Mouse (Mus musculus) liver, embryonic 16.5 days (tissue): ENCODE data around the gene Ube2c. TPM values are rescaled to one million over a fixed set of nuclear protein-coding genes. Genes with fewer than 3 reads are reported as not detected.
A peak's percentile ranks its signal among the peaks of the same experiment; 100 is the strongest.
"Not testable (repeated sequence)": the region's sequence is repeated elsewhere in the genome, so short reads cannot be mapped to it uniquely, and the experiment has no call there.

ENCODE experiments used
- ATAC-seq: fragments of 200-750 bp; cut with Nextera tagmentation; 2 replicates; pipeline ENCODE4 v1.8.0; 2017; ENCODE audit warnings: low read depth, mild to moderate bottlenecking, moderate number of reproducible peaks, moderate library complexity
- H3K27ac ChIP-seq: fragments of 300-500 bp; sonication (generic); 2 replicates; pipeline ENCODE4 v1.5.1; 2014; ENCODE audit warnings: mild to moderate bottlenecking, low read length
- H3K27me3 ChIP-seq: fragments of 300-500 bp; sonication (generic); 2 replicates; pipeline ENCODE4 v1.6.1; 2014; ENCODE audit warnings: low read depth, low read length, mixed read lengths; ENCODE audit not compliant: control insufficient read depth, insufficient read depth
- H3K36me3 ChIP-seq: fragments of 300-500 bp; sonication (generic); 2 replicates; pipeline ENCODE4 v1.6.1; 2014; ENCODE audit warnings: mild to moderate bottlenecking; ENCODE audit not compliant: control insufficient read depth, insufficient read depth
- H3K4me1 ChIP-seq: fragments of 300-500 bp; sonication (generic); 2 replicates; pipeline ENCODE4 v1.6.1; 2014; ENCODE audit warnings: low read depth, low read length, mixed read lengths; ENCODE audit not compliant: control insufficient read depth
- H3K4me2 ChIP-seq: fragments of 300-500 bp; sonication (generic); 2 replicates; pipeline ENCODE4 v1.6.1; 2014; ENCODE audit warnings: low read depth, low read length, mixed read lengths
- H3K4me3 ChIP-seq: fragments of 300-500 bp; sonication (generic); 2 replicates; pipeline ENCODE4 v1.5.1; 2014; ENCODE audit warnings: low read depth, mild to moderate bottlenecking, low read length
- H3K9ac ChIP-seq: fragments of 300-500 bp; sonication (generic); 2 replicates; pipeline ENCODE4 v1.6.1; 2014; ENCODE audit warnings: low read depth, low read length
- H3K9me3 ChIP-seq: fragments of 300-500 bp; sonication (generic); replicated peaks from 2 replicates; pipeline ENCODE4 v1.6.1; 2016; ENCODE audit warnings: low read length; ENCODE audit not compliant: control insufficient read depth
- WGBS: fragments of 180-500 bp; shearing (Covaris S2); extraction: QIAGEN DNeasy Blood & Tissue Kit; methylation state at CpG from one replicate; pipeline ENCODE4 v1.1.7; 2014; ENCODE audit not compliant: insufficient replicate concordance; 5-methylcytosine and 5-hydroxymethylcytosine counted together
- polyA plus RNA-seq: library from polyadenylated mRNA; unstranded; fragments of >200 nt; fragmentation: Nextera tagmentation; extraction: Ambion mirVana; gene quantifications from 2 replicates; pipeline ENCODE4 v1.2.1, GENCODE M21; 2015

Ube2c gene
- polyA plus RNA-seq, 1 experiment from 2014 or later = 661 TPM

DNA sequence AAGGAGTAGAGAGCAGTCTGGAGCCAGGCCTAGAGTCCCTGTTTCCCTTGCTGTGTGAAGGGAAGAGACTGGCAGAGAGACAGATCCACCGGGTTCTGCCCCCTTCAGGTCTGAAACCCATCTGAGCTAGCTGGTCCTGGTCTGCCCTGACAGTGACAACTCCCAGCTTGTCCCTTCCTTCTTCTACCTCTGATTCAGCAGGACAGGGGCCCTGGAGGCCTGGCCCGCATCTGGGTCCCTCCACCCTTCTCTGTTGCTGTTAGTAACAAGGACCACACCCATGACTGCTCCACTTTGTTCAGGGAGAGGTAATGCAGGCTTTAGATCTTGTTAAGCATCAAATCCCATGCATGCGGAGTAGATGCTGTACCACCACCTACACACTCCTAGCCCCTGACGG is 18.7 kb downstream of the Ube2c start:
- 60% methylated on average over 4 of the region's 4 CpGs for WGBS
- no peaks in the 10 kb centered on the region for H3K9me3 ChIP-seq
- H3K27me3 ChIP-seq = no peaks in the 10 kb centered on the region
- peaks cover 17% of the 10 kb centered on the region for H3K36me3 ChIP-seq
- peak; percentile 33; the same call in 1 of the 2 replicates for ATAC-seq
- peaks cover 35% of the 10 kb centered on the region for H3K4me1 ChIP-seq
- no peak overlapping the region for H3K4me3 ChIP-seq
- H3K9ac ChIP-seq = no peak overlapping the region
- H3K4me2 ChIP-seq = peak overlapping the region; percentile 19
- H3K27ac ChIP-seq = no peak overlapping the region

DNA sequence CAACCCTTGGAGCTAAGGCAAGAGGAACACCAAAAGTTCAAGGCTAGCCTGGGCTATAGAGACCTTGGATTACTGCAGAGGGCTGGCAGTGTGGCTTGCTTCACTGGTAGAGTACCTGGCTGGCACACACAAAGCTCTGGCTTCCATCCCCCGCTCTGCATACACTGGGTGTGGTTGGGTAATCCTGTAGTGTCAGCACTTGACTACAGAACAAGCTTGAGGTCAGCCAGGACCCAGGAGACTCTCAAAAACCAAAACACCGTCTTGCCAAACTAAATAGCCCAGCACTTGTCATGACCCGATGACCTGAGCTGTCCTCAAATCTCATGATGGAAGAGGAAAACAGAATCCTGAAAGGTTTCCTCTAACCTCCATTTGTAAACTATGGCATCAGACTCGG is 20.8 kb downstream of the Ube2c start:
- no peaks in the 10 kb centered on the region for H3K27me3 ChIP-seq
- WGBS = 78% methylated on average over 4 of the region's 4 CpGs
- no peak overlapping the region for H3K4me3 ChIP-seq
- H3K27ac ChIP-seq = no peak overlapping the region
- no peak for ATAC-seq
- no peak overlapping the region for H3K9ac ChIP-seq
- no peak overlapping the region for H3K4me2 ChIP-seq
- H3K4me1 ChIP-seq = peaks cover 28% of the 10 kb centered on the region
- H3K9me3 ChIP-seq = no peaks in the 10 kb centered on the region
- peaks cover 23% of the 10 kb centered on the region for H3K36me3 ChIP-seq

DNA sequence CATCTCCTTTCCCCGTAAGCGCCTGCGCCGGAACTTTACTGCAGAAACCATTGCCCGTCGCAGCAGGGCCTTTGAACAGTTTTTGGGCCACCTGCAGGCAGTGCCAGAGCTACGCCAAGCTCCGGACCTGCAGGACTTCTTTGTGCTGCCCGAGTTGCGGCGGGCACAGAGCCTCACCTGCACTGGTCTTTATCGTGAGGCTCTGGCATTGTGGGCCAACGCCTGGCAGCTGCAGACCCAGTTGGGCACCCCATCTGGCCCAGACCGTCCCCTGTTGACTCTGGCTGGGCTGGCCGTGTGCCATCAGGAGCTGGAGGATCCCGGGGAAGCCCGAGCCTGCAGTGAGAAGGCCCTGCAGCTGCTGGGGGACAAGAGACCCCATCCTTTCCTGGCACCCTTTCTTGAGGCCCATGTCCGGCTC is 22.2 kb downstream of the Ube2c start:
- no peak overlapping the region for H3K4me3 ChIP-seq
- no peaks in the 10 kb centered on the region for H3K9me3 ChIP-seq
- no peak for ATAC-seq
- peaks cover 27% of the 10 kb centered on the region for H3K36me3 ChIP-seq
- no peaks in the 10 kb centered on the region for H3K27me3 ChIP-seq
- H3K4me2 ChIP-seq = no peak overlapping the region
- peaks cover 19% of the 10 kb centered on the region for H3K4me1 ChIP-seq
- 89% methylated on average over 18 of the region's 18 CpGs for WGBS
- no peak overlapping the region; the same call in 1 of the 2 replicates for H3K27ac ChIP-seq
- no peak overlapping the region for H3K9ac ChIP-seq

DNA sequence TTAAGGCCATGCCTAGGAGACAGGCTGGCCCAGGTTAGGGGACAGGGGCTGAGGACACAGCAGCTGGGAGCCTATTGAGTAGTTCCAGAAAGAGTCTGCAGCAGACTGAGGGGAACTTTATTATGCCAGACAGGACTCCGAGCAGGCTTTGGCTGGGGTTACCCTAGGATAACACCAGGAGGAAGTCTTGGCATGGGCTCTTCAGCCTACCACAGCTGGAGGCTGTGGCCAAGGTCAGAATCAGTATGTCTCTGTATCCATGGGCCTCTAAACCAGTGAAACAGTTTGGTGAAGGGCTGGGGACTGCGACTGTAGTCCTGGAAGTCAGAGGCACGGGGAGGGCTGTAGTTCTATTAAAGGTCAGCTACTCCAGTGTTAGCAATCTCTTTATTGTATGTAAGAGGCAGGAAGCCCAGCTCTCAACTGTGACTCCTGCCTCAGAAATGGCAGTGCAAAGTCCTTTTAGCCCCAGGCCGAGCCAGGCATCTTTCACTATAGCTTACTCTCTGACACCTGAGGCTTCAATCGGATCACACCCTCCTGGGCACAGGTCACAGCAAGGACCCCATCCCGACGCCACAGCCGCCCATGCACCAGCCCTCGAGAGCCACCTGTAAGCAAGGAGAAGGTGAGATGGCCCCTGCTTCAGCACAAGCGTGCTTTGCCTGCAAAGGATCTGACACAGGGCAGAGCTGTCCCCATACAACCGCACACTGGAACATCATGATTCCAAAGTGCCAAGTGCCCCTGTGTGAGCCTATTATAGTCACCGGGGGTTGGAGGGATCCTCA is 22.9 kb downstream of the Ube2c start:
- ATAC-seq = no peak
- no peak overlapping the region; the same call in 1 of the 2 replicates for H3K27ac ChIP-seq

DNA sequence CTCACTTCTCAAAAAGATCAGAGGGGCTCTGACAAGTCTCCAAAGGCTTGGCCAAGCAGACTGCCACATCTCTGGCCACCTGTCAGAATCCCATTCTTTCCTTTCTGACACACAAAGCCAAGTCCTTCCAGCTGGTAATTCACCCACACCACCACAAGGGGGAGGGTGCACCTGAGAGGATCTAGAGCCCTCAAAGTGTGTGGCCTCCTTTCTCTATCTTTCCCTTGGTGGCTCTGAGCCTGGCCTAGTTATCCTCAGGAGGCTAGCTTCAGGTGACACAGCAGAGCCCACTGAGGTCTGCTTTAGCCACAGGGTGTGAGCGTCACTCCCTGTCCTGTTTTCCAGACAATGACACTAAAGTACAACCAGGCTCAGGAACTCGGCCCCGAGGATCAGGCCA is 23.5 kb downstream of the Ube2c start:
- WGBS = 85% methylated on average over 3 of the region's 3 CpGs
- H3K4me2 ChIP-seq = no peak overlapping the region
- ATAC-seq = peak; percentile 35; the same call in 1 of the 2 replicates
- no peaks in the 10 kb centered on the region for H3K9me3 ChIP-seq
- no peak overlapping the region for H3K9ac ChIP-seq
- H3K4me3 ChIP-seq = no peak overlapping the region
- H3K27me3 ChIP-seq = no peaks in the 10 kb centered on the region
- peaks cover 34% of the 10 kb centered on the region for H3K36me3 ChIP-seq
- H3K27ac ChIP-seq = no peak overlapping the region
- H3K4me1 ChIP-seq = peaks cover 14% of the 10 kb centered on the region

More for the DNA sequence above, 22.9 kb downstream of the Ube2c start:
- Histone ChIP-seq H3K4me1 (peaks cover 19% of the 10 kb centered on the region), H3K36me3 (peaks cover 30% of the 10 kb centered on the region), H3K4me3 (no peak overlapping the region), H3K9ac (no peak overlapping the region), H3K4me2 (no peak overlapping the region), H3K9me3 (no peaks in the 10 kb centered on the region), H3K27me3 (no peaks in the 10 kb centered on the region)
- 87% methylated on average over 12 of the region's 12 CpGs for WGBS

DNA sequence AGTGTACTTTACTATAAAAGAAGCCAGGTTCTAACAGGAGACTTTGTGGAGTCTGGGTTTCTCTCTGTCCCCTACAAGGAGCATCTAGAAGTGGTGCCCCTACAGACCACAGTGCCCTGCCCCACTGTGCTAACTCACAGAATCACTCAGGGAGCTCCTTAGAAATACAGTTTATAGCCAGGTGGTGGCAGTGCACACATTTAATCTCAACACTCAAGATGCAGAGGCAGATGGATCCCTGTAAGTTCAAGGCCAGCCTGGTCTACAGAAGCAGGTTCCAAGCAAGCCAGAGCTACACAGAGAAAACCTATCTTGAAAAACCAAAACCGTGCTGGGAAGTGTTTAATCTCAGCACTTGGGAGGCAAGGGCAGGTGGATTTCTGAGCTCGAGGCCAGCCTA is 24.1 kb downstream of the Ube2c start:
- Histone ChIP-seq H3K4me3 (no peak overlapping the region), H3K27me3 (no peaks in the 10 kb centered on the region), H3K9me3 (no peaks in the 10 kb centered on the region), H3K4me1 (peaks cover 8% of the 10 kb centered on the region), H3K36me3 (peaks cover 34% of the 10 kb centered on the region), H3K27ac (no peak overlapping the region), H3K9ac (no peak overlapping the region), H3K4me2 (no peak overlapping the region)
- WGBS = 78% methylated on average over 2 of the region's 2 CpGs
- no peak for ATAC-seq

DNA sequence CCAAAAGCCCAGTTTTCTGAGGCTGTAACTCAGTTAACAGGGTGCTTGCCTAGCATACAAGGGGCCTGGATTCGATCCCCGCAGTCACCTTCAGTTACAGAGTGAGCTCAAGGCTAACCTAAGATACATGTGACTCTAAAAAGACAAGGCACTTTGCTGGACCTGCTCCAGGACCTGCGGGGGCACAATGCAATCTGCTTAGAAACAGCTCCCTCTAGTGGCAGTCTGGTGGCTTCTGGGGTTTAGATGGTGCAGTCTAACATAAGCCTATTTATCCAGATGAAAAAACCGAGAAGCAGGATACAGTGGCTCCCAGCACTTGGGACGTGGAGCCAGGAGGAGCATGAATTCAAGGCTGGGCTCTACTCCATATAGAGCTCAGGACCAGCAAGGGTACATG is 24.6 kb downstream of the Ube2c start:
- Histone ChIP-seq H3K27me3 (no peaks in the 10 kb centered on the region), H3K9me3 (no peaks in the 10 kb centered on the region), H3K4me1 (peaks cover 5% of the 10 kb centered on the region), H3K27ac (no peak overlapping the region), H3K4me3 (no peak overlapping the region), H3K9ac (no peak overlapping the region), H3K4me2 (no peak overlapping the region), H3K36me3 (peaks cover 38% of the 10 kb centered on the region)
- ATAC-seq = peak; percentile 74
- 26% methylated on average over 5 of the region's 5 CpGs for WGBS

DNA sequence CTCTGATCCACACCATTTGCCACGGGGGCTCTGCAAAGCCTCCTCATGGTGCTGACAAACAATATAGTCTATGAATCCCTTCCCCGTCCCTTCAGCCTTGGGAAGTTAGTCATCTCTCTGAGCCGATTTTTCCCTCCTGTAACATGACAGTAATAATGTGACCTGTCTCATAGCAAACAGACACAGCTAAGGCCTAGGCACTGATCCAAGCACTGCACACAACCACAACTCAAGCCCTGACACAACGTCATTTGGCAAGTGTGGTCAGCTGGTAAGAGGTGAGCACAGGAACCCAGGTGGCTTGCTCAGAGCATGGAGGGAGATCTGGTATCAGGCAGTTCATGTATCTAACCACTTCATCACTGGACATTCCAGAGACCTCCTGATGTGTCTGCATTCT is 26.2 kb downstream of the Ube2c start:
- WGBS = 73% methylated on average over 4 of the region's 4 CpGs
- Histone ChIP-seq H3K9me3 (no peaks in the 10 kb centered on the region), H3K27me3 (no peaks in the 10 kb centered on the region), H3K36me3 (peaks cover 37% of the 10 kb centered on the region), H3K4me3 (no peak overlapping the region), H3K27ac (no peak overlapping the region), H3K4me2 (no peak overlapping the region), H3K9ac (no peak overlapping the region), H3K4me1 (peaks cover 2% of the 10 kb centered on the region)
- no peak for ATAC-seq

DNA sequence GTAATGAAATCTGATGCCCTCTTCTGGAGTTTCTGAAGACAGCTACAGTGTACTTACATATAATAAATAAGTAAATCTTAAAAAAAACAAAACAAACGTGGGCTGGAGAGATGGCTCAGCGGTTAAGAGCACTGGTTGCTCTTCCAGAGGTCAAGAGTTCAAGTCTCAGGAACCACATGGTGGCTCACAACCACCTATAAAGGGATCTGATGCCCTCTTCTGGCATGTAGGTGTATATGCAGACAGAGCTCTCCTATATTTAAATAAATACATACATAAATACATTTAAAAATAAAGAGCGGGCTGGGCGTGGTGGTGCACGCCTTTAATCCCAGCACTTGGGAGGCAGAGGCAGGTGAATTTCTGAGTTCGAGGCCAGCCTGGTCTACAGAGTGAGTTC is 28.9 kb downstream of the Ube2c start:
- H3K9me3 ChIP-seq, ATAC-seq, H3K27me3 ChIP-seq, H3K4me2 ChIP-seq, H3K4me3 ChIP-seq, H3K9ac ChIP-seq, H3K27ac ChIP-seq: not testable (repeated sequence)
- 56% methylated on average over 6 of the region's 6 CpGs for WGBS
- H3K36me3 ChIP-seq = peaks cover 32% of the 10 kb centered on the region
- H3K4me1 ChIP-seq = peaks cover 12% of the 10 kb centered on the region
